Mouse (Mus musculus): Measurements from ENCODE around the gene Mbnl1. TPM values are rescaled to one million over a fixed set of nuclear protein-coding genes. Genes with fewer than 3 reads are reported as not detected.

The Mbnl1 gene
- polyA plus RNA-seq, 1 experiment from 2014 or later, result 88.5 TPM

DNA sequence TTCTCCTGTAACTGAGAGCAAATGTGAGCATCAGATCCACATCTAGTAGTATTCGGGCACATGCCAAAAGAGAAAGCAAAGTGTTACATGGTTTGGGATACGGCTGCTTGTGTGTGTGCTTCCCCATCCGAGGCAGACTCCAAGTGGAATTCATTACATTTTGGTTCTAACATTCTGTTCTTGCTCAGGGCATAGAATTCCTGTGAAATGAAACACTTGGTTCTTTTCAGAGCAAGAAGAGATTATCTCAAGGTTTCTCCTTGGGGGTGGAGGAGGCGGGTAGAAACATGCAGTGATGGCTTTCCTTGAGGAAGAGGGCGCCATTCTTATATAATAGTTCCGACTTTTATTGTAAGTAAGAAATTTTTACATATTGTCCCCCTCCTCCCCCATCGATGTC, 30.6 kb downstream of the Mbnl1 start:
- 13% methylated on average over 7 of the region's 7 CpGs for WGBS (ENCODE audit: insufficient replicate concordance)

DNA sequence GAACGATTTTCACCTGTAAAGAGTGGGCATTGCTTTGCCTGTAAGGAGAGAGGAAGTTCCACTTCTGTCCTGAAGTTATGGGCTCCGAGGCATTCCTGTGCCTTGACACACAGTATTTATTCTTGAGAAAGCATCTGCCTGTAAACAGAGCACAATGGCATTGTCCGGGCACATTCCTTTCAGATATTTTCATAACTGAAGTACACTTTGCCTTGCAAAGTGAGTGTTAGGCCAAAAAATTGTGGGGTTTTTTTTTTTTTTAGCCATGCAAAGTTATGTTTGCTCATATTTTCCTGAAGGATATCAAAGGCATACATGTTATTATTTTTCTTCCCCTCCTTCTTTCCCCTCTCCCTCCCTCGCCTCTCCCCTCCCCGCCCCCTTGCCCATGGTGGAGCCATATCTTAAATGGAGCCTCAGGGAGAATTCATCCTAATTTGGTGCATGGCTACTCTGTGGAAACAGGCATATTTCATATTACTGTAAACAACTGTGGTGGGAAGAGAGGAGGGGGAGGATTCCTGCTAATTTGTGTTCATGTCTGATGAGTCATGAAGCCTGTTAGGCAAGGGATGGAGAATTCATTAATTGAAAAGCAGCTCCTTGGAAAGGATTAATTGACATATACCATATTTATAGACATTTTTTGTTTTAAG, 32.3 kb downstream of the Mbnl1 start:
- peak overlapping the region; percentile 86 for H3K4me2 ChIP-seq
- H3K27ac ChIP-seq (replicated peaks), result peak overlapping the region; percentile 60
- 31% methylated on average over 5 of the region's 5 CpGs for WGBS (ENCODE audit: insufficient replicate concordance)
- peaks cover 65% of the 10 kb centered on the region for H3K4me1 ChIP-seq (replicated peaks)
- no peak overlapping the region for H3K9ac ChIP-seq
- H3K27me3 ChIP-seq, result no peaks in the 10 kb centered on the region
- no peaks in the 10 kb centered on the region for H3K9me3 ChIP-seq (replicated peaks)
- 0 out of 2 replicates have a peak, but pooled peaks cover 3% of the 10 kb centered on the region for H3K36me3 ChIP-seq (replicated peaks)
- peak overlapping the region; percentile 14 for H3K4me3 ChIP-seq (replicated peaks)
- ATAC-seq (ENCODE audit: insufficient read depth), result no peak

More for the DNA sequence above, 30.6 kb downstream of the Mbnl1 start:
- no peak for ATAC-seq (ENCODE audit: insufficient read depth)
- Histone ChIP-seq H3K9ac (peak overlapping the region; percentile 100), H3K27me3 (no peaks in the 10 kb centered on the region), H3K27ac (replicated peaks) (peak overlapping the region; percentile 97), H3K36me3 (replicated peaks) (0 out of 2 replicates have a peak, but pooled peaks cover 3% of the 10 kb centered on the region), H3K9me3 (replicated peaks) (no peaks in the 10 kb centered on the region), H3K4me1 (replicated peaks) (peaks cover 73% of the 10 kb centered on the region), H3K4me2 (peak overlapping the region; percentile 86), H3K4me3 (replicated peaks) (peak overlapping the region; percentile 99)

DNA sequence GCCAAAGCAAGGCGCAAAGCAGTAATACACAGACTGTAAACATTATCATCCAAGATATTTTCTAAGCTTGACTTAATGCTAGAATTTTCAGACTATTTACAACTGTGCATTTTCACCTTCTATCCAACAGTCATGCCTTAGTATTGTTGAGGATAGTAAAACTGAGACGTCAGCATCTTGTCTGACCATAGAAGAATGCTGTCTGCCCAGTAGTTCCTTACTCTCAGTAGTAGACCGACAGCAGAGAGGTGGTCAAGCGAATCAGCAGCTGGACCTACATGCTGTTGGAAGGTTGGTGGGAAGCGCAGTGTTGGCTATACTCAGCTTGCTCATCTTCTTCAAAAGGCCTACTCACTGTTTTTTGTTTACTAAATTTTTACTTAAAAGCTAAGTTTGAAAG, 34.2 kb downstream of the Mbnl1 start:
- Histone ChIP-seq H3K4me2 (no peak overlapping the region), H3K4me1 (replicated peaks) (peaks cover 65% of the 10 kb centered on the region), H3K27me3 (no peaks in the 10 kb centered on the region)

DNA sequence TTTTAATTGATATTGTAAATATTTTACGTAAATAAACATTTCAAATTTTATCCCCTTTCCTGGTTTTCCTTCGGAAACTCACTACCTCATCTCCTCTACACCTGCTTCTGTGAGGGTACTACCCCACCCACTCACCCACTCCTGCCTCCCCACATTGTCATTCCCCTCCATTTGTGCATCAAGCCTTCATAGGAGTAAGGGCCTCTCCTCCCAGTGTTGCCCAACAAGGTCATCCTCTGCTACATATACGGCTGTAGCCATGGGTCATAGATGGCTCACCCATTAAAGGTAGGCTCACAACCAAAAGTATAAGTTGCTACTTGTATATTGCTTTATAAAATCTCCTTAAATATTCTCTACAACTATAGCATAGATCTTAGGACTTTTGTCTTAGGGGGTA, 34.9 kb downstream of the Mbnl1 start:
- Histone ChIP-seq H3K36me3 (replicated peaks) (0 out of 2 replicates have a peak, but pooled peaks cover 3% of the 10 kb centered on the region), H3K27me3 (no peaks in the 10 kb centered on the region), H3K4me1 (replicated peaks) (peaks cover 66% of the 10 kb centered on the region), H3K4me3 (replicated peaks) (no peak overlapping the region), H3K9me3 (replicated peaks) (no peaks in the 10 kb centered on the region), H3K9ac (no peak overlapping the region), H3K4me2 (no peak overlapping the region), H3K27ac (replicated peaks) (no peak overlapping the region)
- WGBS (ENCODE audit: insufficient replicate concordance), result 80% methylated on average over 3 of the region's 3 CpGs
- ATAC-seq (ENCODE audit: insufficient read depth), result no peak

More for the DNA sequence above, 34.2 kb downstream of the Mbnl1 start:
- H3K9me3 ChIP-seq (replicated peaks), result no peaks in the 10 kb centered on the region
- H3K27ac ChIP-seq (replicated peaks), result no peak overlapping the region
- WGBS (ENCODE audit: insufficient replicate concordance), result 75% methylated on average over 5 of the region's 5 CpGs
- no peak for ATAC-seq (ENCODE audit: insufficient read depth)
- 0 out of 2 replicates have a peak, but pooled peaks cover 3% of the 10 kb centered on the region for H3K36me3 ChIP-seq (replicated peaks)
- no peak overlapping the region for H3K4me3 ChIP-seq (replicated peaks)
- H3K9ac ChIP-seq, result no peak overlapping the region

DNA sequence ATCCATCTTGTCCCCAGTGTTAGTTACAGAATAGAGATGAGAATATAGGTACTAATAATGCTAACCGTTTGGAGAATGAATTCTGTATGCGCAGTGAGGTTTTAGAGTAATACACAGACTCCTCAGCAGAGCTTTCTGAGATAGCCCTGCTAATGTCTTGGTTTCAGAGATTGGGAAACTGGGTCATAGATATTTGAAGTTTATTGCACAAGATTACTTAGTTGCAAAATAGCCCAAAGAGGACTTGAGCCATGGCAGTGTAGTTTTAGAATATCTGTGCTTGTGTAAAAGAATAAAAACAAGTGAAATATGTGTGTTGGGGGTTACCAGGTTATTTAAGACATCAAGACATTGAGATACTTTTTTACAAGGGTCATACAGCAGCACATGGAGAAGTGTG, 35.3 kb downstream of the Mbnl1 start:
- peaks cover 64% of the 10 kb centered on the region for H3K4me1 ChIP-seq (replicated peaks)
- ATAC-seq (ENCODE audit: insufficient read depth), result no peak

DNA sequence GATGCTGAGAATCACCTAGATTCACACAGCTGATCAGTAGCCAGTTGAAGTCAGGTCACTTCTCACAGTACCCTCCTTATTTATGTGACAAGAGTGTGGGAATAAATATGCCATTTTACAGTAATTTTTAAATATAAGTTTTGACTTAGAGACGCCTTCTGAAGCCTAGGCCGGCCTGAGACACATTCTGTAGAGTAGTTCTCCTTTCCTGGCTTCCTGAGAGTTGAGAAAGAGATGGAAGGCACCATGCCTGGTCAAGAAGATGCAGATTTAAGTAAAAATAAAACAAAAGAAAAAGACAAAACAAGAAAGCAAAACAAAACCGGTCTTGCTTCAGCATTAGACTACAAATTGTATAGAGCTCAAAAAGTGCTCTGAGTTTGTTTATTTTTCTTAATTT, 38.6 kb downstream of the Mbnl1 start:
- Histone ChIP-seq H3K4me2 (no peak overlapping the region), H3K27ac (replicated peaks) (0 out of 2 replicates have a peak overlapping the region, but pooled peaks have one; percentile 2), H3K9ac (no peak overlapping the region), H3K27me3 (no peaks in the 10 kb centered on the region), H3K4me1 (replicated peaks) (peaks cover 57% of the 10 kb centered on the region), H3K4me3 (replicated peaks) (no peak overlapping the region), H3K9me3 (replicated peaks) (no peaks in the 10 kb centered on the region), H3K36me3 (replicated peaks) (0 out of 2 replicates have a peak, but pooled peaks cover 3% of the 10 kb centered on the region)
- ATAC-seq (ENCODE audit: insufficient read depth), result no peak
- 66% methylated on average over 3 of the region's 3 CpGs for WGBS (ENCODE audit: insufficient replicate concordance)

More for the DNA sequence above, 35.3 kb downstream of the Mbnl1 start:
- Histone ChIP-seq H3K9me3 (replicated peaks) (no peaks in the 10 kb centered on the region), H3K27ac (replicated peaks) (no peak overlapping the region), H3K4me2 (no peak overlapping the region), H3K4me3 (replicated peaks) (no peak overlapping the region), H3K36me3 (replicated peaks) (0 out of 2 replicates have a peak, but pooled peaks cover 3% of the 10 kb centered on the region), H3K9ac (no peak overlapping the region), H3K27me3 (no peaks in the 10 kb centered on the region)
- WGBS (ENCODE audit: insufficient replicate concordance), result 79% methylated on average over 2 of the region's 2 CpGs

DNA sequence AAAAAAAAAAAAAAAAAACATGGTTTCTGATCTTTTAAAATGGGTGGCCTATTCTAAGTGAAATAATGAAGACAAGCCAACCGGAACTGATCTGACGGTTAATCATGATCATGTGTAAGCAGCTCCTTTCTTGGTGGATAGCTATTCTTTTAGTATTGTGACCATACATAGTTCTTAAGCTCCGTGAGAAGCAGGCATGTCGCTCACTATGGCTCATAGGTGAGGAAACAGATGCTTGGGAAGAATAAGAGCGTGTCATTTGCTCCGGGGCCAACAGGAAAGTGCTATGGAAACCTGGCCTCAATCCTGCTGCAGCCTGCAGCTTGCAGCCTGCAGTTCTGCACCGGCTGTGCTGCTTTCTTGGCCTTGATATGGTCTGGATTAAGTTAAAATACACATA, 40.7 kb downstream of the Mbnl1 start:
- Histone ChIP-seq H3K36me3 (replicated peaks) (no peaks in the 10 kb centered on the region), H3K27ac (replicated peaks) (no peak overlapping the region), H3K27me3 (no peaks in the 10 kb centered on the region), H3K4me2 (no peak overlapping the region), H3K9me3 (replicated peaks) (no peaks in the 10 kb centered on the region), H3K9ac (no peak overlapping the region), H3K4me3 (replicated peaks) (no peak overlapping the region), H3K4me1 (replicated peaks) (peaks cover 54% of the 10 kb centered on the region)
- ATAC-seq (ENCODE audit: insufficient read depth), result no peak
- 60% methylated on average over 7 of the region's 7 CpGs for WGBS (ENCODE audit: insufficient replicate concordance)

DNA sequence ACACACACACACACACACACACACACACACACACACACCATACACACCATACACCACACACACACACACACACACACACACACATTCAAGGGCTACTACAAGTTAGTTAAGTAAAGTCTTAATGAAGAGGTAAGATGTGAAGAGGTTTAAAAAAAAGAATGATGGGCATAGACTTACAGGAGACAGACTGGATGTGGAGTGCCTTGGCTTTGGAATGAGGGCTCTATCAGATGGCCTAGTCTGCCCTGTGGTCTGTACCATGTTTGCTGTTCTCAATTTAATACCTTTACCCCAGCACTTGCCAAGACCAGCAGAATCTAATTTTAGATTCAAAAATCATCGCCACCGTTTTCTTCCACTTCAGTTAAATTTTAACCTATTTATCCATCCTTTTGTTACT, 41.1 kb downstream of the Mbnl1 start:
- no peaks in the 10 kb centered on the region for H3K9me3 ChIP-seq (replicated peaks)
- H3K9ac ChIP-seq, result no peak overlapping the region
- no peaks in the 10 kb centered on the region for H3K36me3 ChIP-seq (replicated peaks)
- 67% methylated on average over 2 of the region's 2 CpGs for WGBS (ENCODE audit: insufficient replicate concordance)
- no peak overlapping the region for H3K4me2 ChIP-seq
- H3K4me3 ChIP-seq (replicated peaks), result no peak overlapping the region
- ATAC-seq (ENCODE audit: insufficient read depth), result no peak
- H3K27ac ChIP-seq (replicated peaks), result no peak overlapping the region
- peaks cover 52% of the 10 kb centered on the region for H3K4me1 ChIP-seq (replicated peaks)
- no peaks in the 10 kb centered on the region for H3K27me3 ChIP-seq

DNA sequence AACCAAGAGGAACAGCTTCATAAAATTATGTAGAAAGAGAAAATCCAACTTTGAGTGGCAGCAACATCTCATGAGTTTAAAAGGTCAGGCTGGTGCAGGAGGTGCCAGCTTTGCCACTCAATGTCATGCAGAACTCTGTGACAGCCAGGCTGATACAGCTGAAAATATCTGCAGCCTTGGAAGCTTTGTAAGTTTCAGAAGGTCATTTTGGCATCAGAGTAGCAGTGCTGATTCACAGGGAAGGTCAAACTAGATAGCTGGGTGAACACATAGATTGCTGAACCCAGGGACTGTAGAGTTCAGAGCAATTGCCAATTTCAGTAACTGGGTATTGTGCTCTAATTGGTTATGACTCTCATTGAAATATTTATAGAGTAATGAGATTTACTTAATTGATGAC, 42.8 kb downstream of the Mbnl1 start:
- ATAC-seq (ENCODE audit: insufficient read depth), result peak; percentile 33; the same call in 1 of the 2 replicates
- H3K4me3 ChIP-seq (replicated peaks), result no peak overlapping the region
- H3K4me2 ChIP-seq, result no peak overlapping the region
- H3K4me1 ChIP-seq (replicated peaks), result peaks cover 51% of the 10 kb centered on the region
- H3K36me3 ChIP-seq (replicated peaks), result no peaks in the 10 kb centered on the region
- H3K27me3 ChIP-seq, result no peaks in the 10 kb centered on the region
- no peaks in the 10 kb centered on the region for H3K9me3 ChIP-seq (replicated peaks)
- no peak overlapping the region for H3K9ac ChIP-seq
- no peak overlapping the region for H3K27ac ChIP-seq (replicated peaks)

DNA sequence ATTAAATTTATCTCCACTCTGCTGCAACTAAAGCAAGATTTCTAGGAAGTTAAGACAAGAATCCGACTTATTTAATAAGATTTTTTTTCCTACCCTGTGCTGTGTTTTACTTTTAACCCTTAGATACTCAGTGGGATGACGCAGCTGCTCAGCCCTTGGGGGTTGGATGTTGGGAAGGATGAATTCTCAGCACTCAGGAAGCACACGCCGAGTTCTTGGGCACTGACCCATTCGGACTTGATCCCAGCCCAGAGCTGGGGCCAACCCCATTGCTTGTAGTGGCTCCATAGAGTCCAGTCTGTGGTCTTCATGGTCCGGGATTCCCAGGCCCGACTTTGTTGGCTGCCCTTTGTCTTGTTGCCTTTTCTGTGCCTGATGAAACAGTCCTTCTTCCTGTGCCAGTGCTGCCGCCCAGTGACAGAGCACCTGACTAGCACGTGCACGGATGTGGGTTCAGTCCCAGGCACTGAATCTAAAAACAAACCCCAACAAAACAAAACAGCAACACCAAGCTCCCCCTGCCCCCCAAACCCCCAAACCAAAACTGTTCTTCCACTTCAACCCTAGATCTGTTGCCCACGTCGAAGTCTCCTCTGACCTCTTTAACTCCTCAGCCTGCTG, 43.5 kb downstream of the Mbnl1 start:
- peaks cover 47% of the 10 kb centered on the region for H3K4me1 ChIP-seq (replicated peaks)
- peak overlapping the region; percentile 32 for H3K4me2 ChIP-seq
- H3K9me3 ChIP-seq (replicated peaks), result no peaks in the 10 kb centered on the region
- WGBS (ENCODE audit: insufficient replicate concordance), result 23% methylated on average over 12 of the region's 12 CpGs
- no peaks in the 10 kb centered on the region for H3K27me3 ChIP-seq
- no peaks in the 10 kb centered on the region for H3K36me3 ChIP-seq (replicated peaks)
- no peak overlapping the region for H3K4me3 ChIP-seq (replicated peaks)
- H3K9ac ChIP-seq, result no peak overlapping the region
- peak overlapping the region; percentile 48; the same call in 1 of the 2 replicates for H3K27ac ChIP-seq (replicated peaks)
- ATAC-seq (ENCODE audit: insufficient read depth), result peak; percentile 40; the same call in 1 of the 2 replicates

DNA sequence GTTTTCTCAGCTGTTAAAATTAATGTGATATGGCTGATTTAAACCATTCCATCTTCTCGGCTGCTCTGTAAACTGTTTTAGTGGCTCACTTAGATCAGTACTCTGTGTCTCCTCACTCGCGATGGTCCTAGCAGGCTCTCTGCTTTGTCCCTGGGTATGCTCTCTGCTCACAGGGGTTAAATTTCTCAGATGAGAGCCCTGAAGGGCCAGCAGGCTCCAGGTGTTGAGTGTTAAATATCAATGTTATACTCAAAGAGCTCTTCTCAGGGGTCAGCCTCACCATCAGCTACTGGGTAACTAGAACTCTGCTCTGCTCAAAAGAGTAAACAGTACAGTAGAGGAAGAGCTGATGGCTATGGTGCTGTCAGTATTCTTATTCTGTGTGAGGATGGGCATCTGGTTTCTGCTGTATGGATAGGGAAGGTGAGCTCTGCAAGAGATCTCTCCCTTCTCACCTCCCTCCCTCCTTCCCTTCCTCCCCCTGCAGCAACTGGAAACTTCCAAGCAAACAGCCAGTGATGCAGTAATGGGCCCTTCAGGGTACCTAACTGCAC, 44.7 kb downstream of the Mbnl1 start:
- ATAC-seq (ENCODE audit: insufficient read depth), result no peak
- Histone ChIP-seq H3K4me1 (replicated peaks) (peaks cover 44% of the 10 kb centered on the region), H3K27me3 (no peaks in the 10 kb centered on the region), H3K36me3 (replicated peaks) (no peaks in the 10 kb centered on the region), H3K27ac (replicated peaks) (no peak overlapping the region), H3K9me3 (replicated peaks) (no peaks in the 10 kb centered on the region), H3K9ac (no peak overlapping the region), H3K4me3 (replicated peaks) (no peak overlapping the region), H3K4me2 (no peak overlapping the region)
- 62% methylated on average over 3 of the region's 3 CpGs for WGBS (ENCODE audit: insufficient replicate concordance)

All from liver, embryonic 15.5 days (tissue).